Mouse (Mus musculus): Measurements from ENCODE around the gene Eif2s1.
"Not testable (repeated sequence)": the region's sequence is repeated elsewhere in the genome, so short reads cannot be mapped to it uniquely, and the experiment has no call there.

Gene Eif2s1

DNA sequence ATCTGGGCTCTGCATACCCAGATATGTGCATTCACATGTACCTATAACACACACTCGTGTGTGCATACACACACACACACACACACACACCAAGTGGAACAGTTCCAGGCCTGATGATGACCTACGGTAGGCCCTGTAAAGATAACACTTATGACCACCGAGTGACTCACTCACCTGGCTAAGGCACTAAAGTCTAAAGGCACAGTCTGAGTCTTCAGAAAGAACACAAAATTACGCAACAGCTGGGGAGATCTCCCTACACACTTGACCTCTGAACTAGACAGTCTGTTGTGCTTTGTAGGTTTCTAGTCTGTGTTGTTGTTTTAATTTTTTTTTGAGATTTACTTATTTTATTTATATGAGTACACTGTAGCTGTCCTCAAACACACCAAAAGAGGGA lies 52.8 kb downstream of the Eif2s1 start:
- peak; percentile 33 for DNase-seq (ENCODE audit: low spot score)

DNA sequence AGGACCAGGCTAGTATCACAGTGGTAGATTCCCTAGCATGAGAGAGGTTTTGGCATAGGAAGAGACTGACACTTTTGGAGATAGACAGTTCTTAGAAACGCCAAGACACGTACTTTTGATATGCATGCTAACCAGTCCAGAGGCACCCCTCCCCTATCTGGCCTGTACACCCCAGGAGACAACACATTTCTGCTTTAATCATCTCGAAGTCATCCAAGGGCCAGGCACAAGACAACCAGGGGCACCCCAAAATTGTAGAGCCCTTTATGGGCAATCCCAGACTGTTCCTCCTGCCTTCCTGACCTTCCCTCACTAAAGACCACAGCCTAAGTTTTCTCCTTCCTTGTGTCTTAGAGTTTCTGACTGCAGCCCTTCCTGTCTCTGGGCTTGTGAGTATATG lies 53.9 kb downstream of the Eif2s1 start:
- DNase-seq (ENCODE audit: low spot score) = no peak

DNA sequence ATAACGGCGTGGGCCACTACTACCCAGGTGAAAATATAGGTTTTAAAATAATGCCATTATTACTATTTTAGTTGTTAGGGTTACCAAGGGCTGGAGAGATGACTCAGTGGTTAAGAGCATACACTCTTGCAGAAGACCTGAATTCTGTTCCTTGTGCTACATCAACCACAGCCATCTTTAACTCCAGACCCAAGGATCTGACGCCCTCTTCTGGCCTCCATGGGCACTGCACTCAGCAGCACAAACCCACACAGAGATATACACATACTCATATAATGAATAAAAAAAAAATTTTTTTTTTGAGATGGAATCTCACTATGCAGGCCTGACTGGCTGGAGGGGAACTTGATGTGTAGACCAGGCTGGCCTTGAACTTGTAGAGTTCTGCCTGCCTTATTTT lies 54.7 kb downstream of the Eif2s1 start:
- no peak for DNase-seq (ENCODE audit: low spot score)

DNA sequence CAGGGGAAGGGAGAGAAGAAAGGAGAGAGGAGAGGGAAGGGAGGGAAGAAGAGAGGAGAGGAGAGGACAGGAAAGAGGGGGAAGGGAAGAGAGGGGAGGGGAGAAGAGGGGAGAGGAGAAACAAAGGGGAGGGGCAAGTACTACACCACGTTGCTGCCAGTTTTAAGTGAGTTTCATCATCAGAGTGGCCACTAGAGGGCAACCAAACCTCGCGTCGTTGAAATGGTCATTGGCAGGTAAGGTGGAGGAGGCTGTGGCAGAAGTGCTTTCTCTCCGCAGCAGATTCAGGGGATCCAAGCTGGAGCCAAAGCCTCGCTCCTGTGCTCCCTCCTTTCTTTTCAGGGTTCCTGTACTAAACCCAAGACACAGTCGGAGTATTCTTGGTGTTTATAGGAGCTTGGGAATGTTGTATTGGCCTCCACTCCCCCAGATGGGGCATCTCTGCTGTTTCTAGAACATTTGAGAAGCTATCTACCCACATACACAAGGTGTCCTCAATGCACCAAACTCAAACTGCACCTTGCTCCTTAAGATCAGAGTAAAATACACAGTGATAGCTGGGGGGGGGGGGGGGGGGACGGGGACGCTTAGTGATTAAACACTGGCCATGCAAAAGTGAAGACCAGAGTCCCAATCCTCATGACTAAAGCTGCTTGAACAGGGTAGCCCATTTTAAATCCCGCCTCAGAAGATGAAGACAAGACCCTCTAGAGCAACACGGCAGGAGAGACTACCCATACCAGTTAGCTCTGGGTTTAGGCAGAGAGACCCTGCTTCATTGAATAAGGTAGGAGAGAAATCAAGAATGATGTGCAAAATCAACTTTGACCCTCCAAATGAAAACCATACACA lies 56.8 kb downstream of the Eif2s1 start:
- DNase-seq (ENCODE audit: low spot score) = peak; percentile 84

DNA sequence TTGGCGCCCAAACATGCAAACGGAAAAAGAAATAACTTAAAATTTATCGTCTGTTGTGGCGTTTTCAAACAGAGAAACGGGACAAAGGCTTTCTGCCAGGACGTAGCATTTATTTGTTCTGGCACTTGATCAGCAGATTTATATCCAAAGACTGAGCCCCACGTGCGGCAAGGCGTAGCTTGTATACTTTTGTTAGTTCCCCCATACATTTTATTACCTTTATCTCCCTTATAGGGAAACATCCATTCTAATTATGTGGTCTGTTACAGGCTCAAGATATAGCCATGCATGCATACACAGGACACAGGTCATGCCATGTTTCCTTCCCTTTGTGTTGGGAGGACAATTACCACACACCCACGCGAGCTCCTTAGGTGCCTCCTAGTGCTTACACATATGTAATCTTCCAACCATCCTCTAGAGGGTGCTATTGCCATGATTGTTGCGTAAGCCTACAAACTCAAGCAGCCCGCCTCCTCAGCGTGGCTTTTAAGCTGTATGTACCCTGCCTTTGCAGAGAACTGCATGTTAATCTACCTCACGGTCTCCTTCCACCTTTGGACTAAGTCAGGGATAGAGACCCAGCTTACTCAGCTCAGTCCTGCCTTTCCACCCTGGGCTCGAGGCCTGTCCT lies 57.6 kb downstream of the Eif2s1 start:
- peak; percentile 51 for DNase-seq (ENCODE audit: low spot score)

DNA sequence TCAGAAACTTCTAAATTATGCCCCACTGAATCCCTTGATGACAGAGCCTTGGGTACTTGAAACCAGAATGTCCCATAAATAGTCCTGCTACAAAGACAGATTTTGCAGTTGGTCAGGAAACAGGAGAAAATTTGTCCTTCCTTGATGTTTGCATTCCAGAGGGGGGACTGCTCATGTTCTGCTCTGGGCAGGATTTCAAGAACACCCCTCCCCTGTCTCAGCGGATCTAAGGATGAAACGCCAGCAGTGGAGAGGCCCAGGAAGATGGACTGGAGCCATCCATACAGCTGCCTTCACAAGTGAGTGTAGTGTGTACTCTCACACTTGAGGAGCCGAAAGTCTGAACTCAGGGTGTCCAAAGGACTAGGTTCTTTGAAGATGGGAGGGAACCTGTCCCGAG lies 59.8 kb downstream of the Eif2s1 start:
- no peak for DNase-seq (ENCODE audit: low spot score)

DNA sequence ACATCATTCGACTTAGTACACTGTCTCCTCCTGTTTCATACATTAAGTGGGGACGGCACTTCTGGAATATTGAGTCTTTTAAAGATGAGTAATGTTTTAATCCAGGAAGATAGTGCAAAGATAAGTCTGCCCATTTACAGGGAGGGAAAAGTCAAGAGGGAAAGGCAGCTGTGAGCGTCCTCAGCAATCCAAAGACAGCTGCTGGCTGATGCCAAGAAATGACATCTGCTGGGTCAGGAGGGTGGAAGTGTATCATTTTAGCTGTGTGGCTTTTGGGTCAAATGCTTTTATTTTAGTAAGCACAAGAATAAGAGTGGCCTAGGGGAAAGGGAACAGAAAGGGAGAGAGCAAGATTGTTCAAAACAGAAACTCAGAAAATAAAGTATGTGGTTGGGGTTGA lies 60.4 kb downstream of the Eif2s1 start:
- DNase-seq (ENCODE audit: low spot score) = no peak

DNA sequence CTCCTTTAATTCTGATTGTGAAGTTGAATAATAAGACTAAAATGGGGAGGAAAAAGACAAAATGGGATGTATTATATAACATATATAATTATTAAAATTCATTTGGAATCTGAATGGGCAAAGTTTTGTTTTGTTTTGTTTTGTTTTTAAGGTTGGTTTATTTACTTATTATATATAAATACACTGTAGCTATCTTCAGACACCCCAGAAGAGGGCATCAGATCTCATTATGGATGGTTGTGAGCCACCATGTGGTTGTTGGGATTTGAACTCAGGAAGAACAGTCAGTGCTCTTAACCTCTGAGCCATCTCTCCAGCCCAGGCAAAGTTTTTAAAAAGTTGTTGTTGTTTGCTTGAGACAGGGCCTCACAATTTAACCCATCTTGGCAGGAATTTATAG lies 61.4 kb downstream of the Eif2s1 start:
- DNase-seq (ENCODE audit: low spot score) = not testable (repeated sequence)

DNA sequence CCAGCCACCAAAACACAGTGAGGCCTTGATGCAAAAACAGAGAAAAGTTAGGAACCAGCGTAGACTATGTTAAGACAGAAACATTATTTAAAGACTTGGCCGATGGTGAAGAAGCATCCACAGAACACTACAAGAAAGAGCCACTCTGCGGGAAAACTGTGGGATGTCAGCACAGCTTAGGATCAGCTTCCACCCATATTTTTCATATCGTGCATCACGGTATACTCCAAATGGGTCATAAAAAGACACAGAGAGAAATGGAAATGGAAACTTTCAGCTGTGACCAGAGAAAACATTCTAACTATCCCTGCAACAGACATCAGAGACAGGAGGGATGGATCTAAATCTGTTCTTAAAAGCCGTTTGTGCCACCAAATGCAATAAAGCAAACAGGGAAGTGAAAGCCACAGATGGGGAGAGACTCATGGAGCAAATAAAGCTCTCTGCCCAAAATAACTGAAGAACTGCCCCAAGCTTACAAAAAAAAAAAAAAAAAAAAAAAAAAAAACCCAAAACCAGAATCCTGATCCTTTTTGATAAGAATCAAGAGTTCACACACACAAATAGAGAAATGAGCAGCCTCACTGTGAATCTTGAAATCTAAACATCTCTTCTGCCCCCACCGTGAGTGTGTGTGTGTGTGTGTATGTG lies 62.0 kb downstream of the Eif2s1 start:
- DNase-seq (ENCODE audit: low spot score) = no peak

DNA sequence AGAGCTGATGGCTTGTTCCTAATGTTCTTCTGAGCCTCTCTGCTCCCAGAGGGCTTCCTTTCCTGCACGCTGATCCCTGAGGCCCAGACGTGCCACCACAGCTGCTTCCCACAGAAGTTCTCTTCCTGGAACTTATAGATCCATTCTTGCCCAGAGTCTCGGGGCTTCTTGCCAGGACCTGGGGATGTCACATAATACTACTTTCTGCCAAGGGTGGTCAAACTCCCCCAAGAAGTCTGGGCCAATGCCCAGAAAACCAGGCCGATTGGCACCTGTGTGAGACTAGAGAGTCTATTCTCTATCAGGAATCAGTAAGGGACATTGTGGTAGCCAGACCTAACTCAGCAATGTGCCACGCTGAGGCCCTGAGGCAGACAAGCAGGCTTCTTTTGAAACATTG lies 65.7 kb downstream of the Eif2s1 start:
- DNase-seq (ENCODE audit: low spot score) = no peak

DNA sequence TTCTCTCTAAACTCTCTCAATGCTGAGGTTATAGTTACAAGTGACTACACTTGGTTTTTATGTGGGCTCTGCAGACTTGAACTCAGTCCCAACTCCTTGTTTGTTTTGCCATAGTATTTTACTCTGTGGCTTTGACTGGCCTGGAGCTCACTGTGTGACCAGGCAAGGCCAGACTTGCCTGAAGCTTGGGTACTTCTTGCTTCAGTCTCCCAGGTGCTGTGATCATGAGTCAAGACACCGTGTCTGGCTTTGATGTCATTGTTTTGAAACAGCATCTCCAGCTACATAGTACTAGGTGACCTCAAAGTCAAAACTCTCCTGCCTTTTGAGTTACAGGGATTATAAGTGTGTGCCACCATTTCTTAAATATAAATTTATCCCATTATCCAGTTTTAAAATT lies 68.3 kb downstream of the Eif2s1 start:
- no peak for DNase-seq (ENCODE audit: low spot score)

DNA sequence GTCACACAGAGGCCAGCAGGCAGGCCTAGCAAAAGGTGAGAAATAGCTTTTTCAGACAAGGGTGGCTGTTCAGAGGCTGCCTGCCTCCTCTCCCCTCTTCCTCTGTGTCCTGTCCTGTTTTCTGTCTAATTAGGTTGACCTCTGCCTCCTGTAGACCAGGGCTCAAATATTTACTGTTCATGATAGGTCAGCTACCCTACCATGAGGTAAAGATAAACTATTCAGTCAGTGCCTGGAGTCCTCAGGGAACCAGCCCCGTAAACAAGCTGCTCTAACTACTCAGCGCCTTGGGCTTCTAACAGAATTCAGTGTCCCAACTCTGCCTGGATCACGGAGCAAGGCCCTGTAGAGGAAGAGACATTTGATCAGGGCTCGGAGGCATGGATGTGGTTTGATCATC lies 74.9 kb downstream of the Eif2s1 start:
- DNase-seq (ENCODE audit: low spot score) = peak; percentile 77

All from yolk sac, embryonic 10.5 days (tissue).